Mouse (Mus musculus) hindbrain, embryonic 16.5 days (tissue): ENCODE data around the gene Kalrn. TPM values are rescaled to one million over a fixed set of nuclear protein-coding genes. Genes with fewer than 3 reads are reported as not detected.

Source experiments
- ATAC-seq: fragments of 200-750 bp; cut with Nextera tagmentation; 2 replicates; pipeline ENCODE4 v1.8.0; 2017; ENCODE audit warnings: moderate TSS enrichment, moderate library complexity
- H3K27ac ChIP-seq: fragments of 300-500 bp; sonication (generic); 2 replicates; pipeline ENCODE4 v1.5.1; 2014; ENCODE audit warnings: low read depth, mild to moderate bottlenecking, control low read depth, low read length, moderate library complexity
- H3K27me3 ChIP-seq: fragments of 300-500 bp; sonication (generic); replicated peaks from 2 replicates; pipeline ENCODE4 v1.6.1; 2014; ENCODE audit warnings: low read length; ENCODE audit not compliant: control insufficient read depth, insufficient read depth
- H3K36me3 ChIP-seq: fragments of 300-500 bp; sonication (generic); 2 replicates; pipeline ENCODE4 v1.6.1; 2014; ENCODE audit warnings: mild to moderate bottlenecking, low read length, moderate library complexity, mixed read lengths; ENCODE audit not compliant: control insufficient read depth, insufficient read depth
- H3K4me1 ChIP-seq: fragments of 300-500 bp; sonication (generic); 2 replicates; pipeline ENCODE4 v1.6.1; 2014; ENCODE audit warnings: low read depth, low read length; ENCODE audit not compliant: control insufficient read depth, insufficient read depth
- H3K4me2 ChIP-seq: fragments of 300-500 bp; sonication (generic); 2 replicates; pipeline ENCODE4 v1.6.1; 2014; ENCODE audit warnings: mild to moderate bottlenecking, low read length, control low read depth, moderate library complexity
- H3K4me3 ChIP-seq: fragments of 300-500 bp; sonication (generic); 2 replicates; pipeline ENCODE4 v1.5.1; 2014; ENCODE audit warnings: mild to moderate bottlenecking, low read length, control low read depth, moderate library complexity
- H3K9ac ChIP-seq: fragments of 300-500 bp; sonication (generic); 2 replicates; pipeline ENCODE4 v1.6.1; 2014; ENCODE audit warnings: low read depth, mild to moderate bottlenecking, control low read depth, low read length, moderate library complexity
- H3K9me3 ChIP-seq: fragments of 300-500 bp; sonication (generic); 2 replicates; pipeline ENCODE4 v1.6.1; 2014; ENCODE audit warnings: mild to moderate bottlenecking, low read length, moderate library complexity; ENCODE audit not compliant: control insufficient read depth
- WGBS: fragments of 180-500 bp; shearing (Covaris S2); extraction: QIAGEN DNeasy Blood & Tissue Kit; methylation state at CpG from one replicate; pipeline ENCODE4 v1.1.7; 2014; 5-methylcytosine and 5-hydroxymethylcytosine counted together
- polyA plus RNA-seq: library from polyadenylated mRNA; unstranded; fragments of >200 nt; fragmentation: Nextera tagmentation; extraction: Ambion mirVana; gene quantifications from 2 replicates; pipeline ENCODE4 v1.2.1, GENCODE M21; 2015

Kalrn gene
- polyA plus RNA-seq, 1 experiment from 2014 or later, result 20.9 TPM

GRCm38 (mm10) chr16:34525205-34525604 is 48.1 kb downstream of the Kalrn start:
- Histone ChIP-seq H3K27ac (peak overlapping the region; percentile 12; the same call in 1 of the 2 replicates), H3K9me3 (no peaks in the 10 kb centered on the region), H3K4me1 (peaks cover 5% of the 10 kb centered on the region), H3K4me2 (no peak overlapping the region), H3K36me3 (no peaks in the 10 kb centered on the region), H3K4me3 (no peak overlapping the region), H3K27me3 (no peaks in the 10 kb centered on the region), H3K9ac (no peak overlapping the region)
- no peak for ATAC-seq
- 50% methylated on average over 3 of the region's 3 CpGs for WGBS

DNA sequence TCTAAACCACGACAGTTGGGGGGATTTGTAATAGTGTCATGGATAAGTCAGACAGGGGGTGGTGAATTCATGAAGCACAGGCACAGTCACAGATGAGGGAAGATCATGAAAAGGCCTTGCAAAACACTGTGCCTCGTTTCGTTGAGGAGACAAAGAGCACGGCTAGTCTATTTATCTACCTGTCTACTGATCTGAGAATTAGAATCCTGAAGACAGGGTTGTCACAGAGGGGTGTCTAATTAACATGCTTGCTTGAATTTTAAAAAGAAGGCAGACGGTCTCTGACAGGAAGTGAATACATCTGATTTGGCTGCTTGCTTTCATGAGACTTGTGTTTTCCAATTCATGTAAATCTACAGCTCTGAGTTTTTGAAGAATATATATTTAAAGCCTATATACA is 52.3 kb downstream of the Kalrn start:
- Histone ChIP-seq H3K4me1 (peaks cover 7% of the 10 kb centered on the region; the same call in 1 of the 2 replicates), H3K9me3 (no peaks in the 10 kb centered on the region), H3K27me3 (no peaks in the 10 kb centered on the region), H3K36me3 (no peaks in the 10 kb centered on the region), H3K4me3 (no peak overlapping the region), H3K9ac (no peak overlapping the region), H3K27ac (no peak overlapping the region), H3K4me2 (no peak overlapping the region)
- WGBS, result 15% methylated on average over 5 of the region's 5 CpGs
- no peak for ATAC-seq

DNA sequence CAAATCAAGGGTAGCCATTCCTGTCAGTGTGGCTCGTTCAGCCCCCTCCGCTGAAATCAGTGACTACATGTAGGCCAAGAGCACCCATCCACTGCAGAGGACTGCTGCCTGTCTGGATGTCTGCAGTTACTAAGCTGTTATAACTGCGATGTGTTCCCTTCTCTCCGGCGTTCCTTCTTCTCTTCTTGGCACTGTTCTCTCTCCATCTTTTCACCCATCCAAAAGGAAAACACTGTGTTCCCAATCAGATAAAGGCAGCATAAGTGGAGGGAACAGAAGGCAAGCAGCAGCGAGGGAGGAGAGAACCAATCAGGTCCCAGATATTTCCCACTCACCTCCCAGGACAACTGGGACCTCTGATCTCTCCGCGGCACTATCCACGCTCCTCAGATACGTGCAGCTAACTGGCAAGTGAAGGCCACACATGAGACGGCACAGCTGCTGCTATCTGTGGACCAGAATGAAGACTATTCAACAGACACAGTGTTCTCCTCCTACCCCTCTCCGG is 56.4 kb downstream of the Kalrn start:
- peaks cover 24% of the 10 kb centered on the region for H3K4me1 ChIP-seq

GRCm38 (mm10) chr16:34515485-34515884 is 57.8 kb downstream of the Kalrn start:
- Histone ChIP-seq H3K9me3 (no peaks in the 10 kb centered on the region), H3K4me2 (no peak overlapping the region), H3K9ac (no peak overlapping the region), H3K4me1 (peaks cover 24% of the 10 kb centered on the region), H3K4me3 (no peak overlapping the region), H3K36me3 (no peaks in the 10 kb centered on the region), H3K27ac (no peak overlapping the region), H3K27me3 (no peaks in the 10 kb centered on the region)
- no peak for ATAC-seq
- 85% methylated on average over 4 of the region's 4 CpGs for WGBS

More for the DNA sequence above, 56.4 kb downstream of the Kalrn start:
- H3K4me2 ChIP-seq, result no peak overlapping the region
- H3K9me3 ChIP-seq, result no peaks in the 10 kb centered on the region
- no peaks in the 10 kb centered on the region for H3K27me3 ChIP-seq
- ATAC-seq, result no peak
- no peak overlapping the region for H3K27ac ChIP-seq
- H3K36me3 ChIP-seq, result no peaks in the 10 kb centered on the region
- no peak overlapping the region for H3K4me3 ChIP-seq
- WGBS, result 61% methylated on average over 12 of the region's 12 CpGs
- H3K9ac ChIP-seq, result no peak overlapping the region

DNA sequence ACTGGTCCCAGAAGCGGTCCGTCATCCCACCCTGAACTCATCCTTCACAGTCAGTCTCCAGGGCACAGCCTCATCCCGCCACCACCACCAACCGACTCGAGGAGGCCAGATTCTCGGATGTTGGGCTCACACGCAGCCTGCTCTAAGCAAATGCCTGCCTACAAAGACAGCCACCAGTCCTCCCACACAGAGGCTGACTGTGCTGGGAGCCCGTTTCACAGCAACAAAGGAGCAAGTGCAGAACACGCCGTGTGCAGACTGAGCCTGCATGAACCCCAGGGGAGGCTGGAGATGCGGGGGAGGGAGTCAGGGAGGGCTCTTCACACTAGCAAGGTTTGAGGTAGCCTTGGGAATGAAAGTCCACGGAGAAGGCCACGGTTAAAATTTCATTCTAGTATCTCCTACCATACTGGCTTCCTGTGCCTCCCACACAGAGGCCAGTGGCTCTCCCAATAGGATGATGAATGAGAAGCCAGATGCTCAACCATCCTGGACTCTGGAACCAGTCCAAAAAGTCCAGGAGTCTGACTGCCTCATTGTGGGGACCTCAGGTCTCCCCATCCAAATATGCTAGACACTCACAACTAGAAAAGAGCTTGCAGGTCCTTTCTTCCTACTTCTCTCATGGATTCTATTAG is 59.3 kb downstream of the Kalrn start:
- Histone ChIP-seq H3K4me3 (no peak overlapping the region), H3K4me1 (peaks cover 24% of the 10 kb centered on the region), H3K27me3 (no peaks in the 10 kb centered on the region), H3K9ac (peak overlapping the region; percentile 12), H3K36me3 (no peaks in the 10 kb centered on the region), H3K27ac (peak overlapping the region; percentile 42; the same call in 1 of the 2 replicates), H3K9me3 (no peaks in the 10 kb centered on the region), H3K4me2 (0 out of 2 replicates have a peak overlapping the region, but pooled peaks have one; percentile 4)
- 29% methylated on average over 13 of the region's 13 CpGs for WGBS
- peak; percentile 74 for ATAC-seq

GRCm38 (mm10) chr16:34512326-34512725 is 61.0 kb downstream of the Kalrn start:
- H3K27me3 ChIP-seq, result no peaks in the 10 kb centered on the region
- WGBS, result 65% methylated on average over 4 of the region's 4 CpGs
- no peak overlapping the region for H3K4me2 ChIP-seq
- no peak for ATAC-seq
- H3K9me3 ChIP-seq, result no peaks in the 10 kb centered on the region
- H3K4me3 ChIP-seq, result no peak overlapping the region
- H3K4me1 ChIP-seq, result peaks cover 22% of the 10 kb centered on the region
- no peaks in the 10 kb centered on the region for H3K36me3 ChIP-seq
- no peak overlapping the region for H3K9ac ChIP-seq
- H3K27ac ChIP-seq, result no peak overlapping the region

GRCm38 (mm10) chr16:34508125-34508524 is 65.2 kb downstream of the Kalrn start:
- no peak for ATAC-seq
- Histone ChIP-seq H3K27ac (no peak overlapping the region), H3K4me2 (no peak overlapping the region), H3K4me1 (peaks cover 5% of the 10 kb centered on the region), H3K9ac (no peak overlapping the region), H3K27me3 (no peaks in the 10 kb centered on the region), H3K4me3 (no peak overlapping the region), H3K9me3 (no peaks in the 10 kb centered on the region), H3K36me3 (no peaks in the 10 kb centered on the region)
- 81% methylated on average over 1 of the region's 1 CpGs for WGBS

- Histone ChIP-seq H3K4me1 (no peaks in the 10 kb centered on the region), H3K9ac (no peak overlapping the region), H3K27me3 (no peaks in the 10 kb centered on the region), H3K4me3 (no peak overlapping the region), H3K4me2 (no peak overlapping the region), H3K27ac (no peak overlapping the region), H3K9me3 (no peaks in the 10 kb centered on the region), H3K36me3 (no peaks in the 10 kb centered on the region)
- 87% methylated on average over 2 of the region's 2 CpGs for WGBS
- ATAC-seq, result no peak
These were observed 67.3 kb downstream of the Kalrn start for GRCm38 (mm10) chr16:34506048-34506447.

- Histone ChIP-seq H3K9ac (no peak overlapping the region), H3K4me1 (no peaks in the 10 kb centered on the region), H3K27ac (no peak overlapping the region), H3K27me3 (no peaks in the 10 kb centered on the region), H3K4me3 (no peak overlapping the region), H3K4me2 (no peak overlapping the region), H3K9me3 (no peaks in the 10 kb centered on the region), H3K36me3 (no peaks in the 10 kb centered on the region)
- ATAC-seq, result no peak
- WGBS, result 87% methylated on average over 10 of the region's 10 CpGs
These were observed 69.1 kb downstream of the Kalrn start for GRCm38 (mm10) chr16:34504250-34504649.
